Mouse (Mus musculus): ENCODE results near the gene Glyat.

DNA sequence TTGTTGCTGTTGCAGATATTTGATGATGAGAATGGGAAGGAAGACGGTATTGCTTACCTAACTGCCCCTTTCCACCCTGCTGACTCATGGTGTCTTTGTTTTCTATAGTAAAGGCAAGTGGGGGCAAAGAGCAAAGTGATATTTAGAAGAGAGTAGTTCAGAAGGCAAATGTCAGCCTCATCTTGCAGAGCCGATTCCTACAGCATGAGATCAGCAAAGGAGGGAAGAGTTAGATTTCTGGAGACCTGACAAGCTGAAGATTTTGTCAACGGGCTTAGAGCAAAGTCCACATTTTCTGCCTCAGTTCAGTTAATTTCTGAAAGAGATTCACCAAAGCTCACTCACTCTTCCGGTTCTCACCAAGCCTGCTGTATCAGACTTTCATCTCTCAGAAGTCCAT lies at the start of gene Glyat:
- TF ChIP-seq POLR2A (IDR thresholded peaks at IDR 0.05; ENCODE audit: borderline replicate concordance, insufficient read depth, low read length) (no peak), CTCF (IDR thresholded peaks at IDR 0.05; ENCODE audit: borderline replicate concordance, insufficient read depth, low read depth, low read length) (no peak)
